Mouse (Mus musculus) limb, embryonic 14.5 days (tissue): Measurements from ENCODE around the gene Ank3. TPM values are rescaled to one million over a fixed set of nuclear protein-coding genes. Genes with fewer than 3 reads are reported as not detected.

ENCODE experiments used
- ATAC-seq: fragments of 200-750 bp; cut with Nextera tagmentation; 2 replicates; pipeline ENCODE4 v1.8.0; 2017; ENCODE audit warnings: low read depth, moderate number of reproducible peaks, moderate TSS enrichment; ENCODE audit not compliant: low FRiP score
- DNase-seq: peaks from one replicate; pipeline ENCODE4 v3.0.0-alpha.2; 2015; ENCODE audit warnings: low spot score
- H3K27ac ChIP-seq: fragments of 300-500 bp; sonication (generic); replicated peaks from 2 replicates; pipeline ENCODE4 v1.5.1; 2014; ENCODE audit warnings: low read depth, mild to moderate bottlenecking, low read length, moderate library complexity, mixed read lengths
- H3K27me3 ChIP-seq: fragments of 300-500 bp; sonication (generic); 2 replicates; pipeline ENCODE4 v1.6.1; 2014; ENCODE audit warnings: low read length, mixed read lengths; ENCODE audit not compliant: control insufficient read depth, insufficient read depth
- H3K36me3 ChIP-seq: fragments of 300-500 bp; sonication (generic); 2 replicates; pipeline ENCODE4 v1.6.1; 2014; ENCODE audit warnings: mild to moderate bottlenecking, low read length, moderate library complexity, mixed read lengths; ENCODE audit not compliant: control insufficient read depth, insufficient read depth
- H3K4me1 ChIP-seq: fragments of 300-500 bp; sonication (generic); 2 replicates; pipeline ENCODE4 v1.6.1; 2014; ENCODE audit warnings: antibody characterized with exemption, low read length, mixed read lengths; ENCODE audit not compliant: control insufficient read depth, insufficient read depth
- H3K4me2 ChIP-seq: fragments of 300-500 bp; sonication (generic); replicated peaks from 2 replicates; pipeline ENCODE4 v1.6.1; 2014; ENCODE audit warnings: low read depth, mild to moderate bottlenecking, low read length, moderate library complexity; ENCODE audit not compliant: severe bottlenecking
- H3K4me3 ChIP-seq: fragments of 300-500 bp; sonication (generic); replicated peaks from 2 replicates; pipeline ENCODE4 v1.5.1; 2014; ENCODE audit warnings: low read length
- H3K9ac ChIP-seq: fragments of 300-500 bp; sonication (generic); 2 replicates; pipeline ENCODE4 v1.6.1; 2014; ENCODE audit warnings: mild to moderate bottlenecking, low read depth, low read length, moderate library complexity; ENCODE audit not compliant: severe bottlenecking
- H3K9me3 ChIP-seq: fragments of 300-500 bp; sonication (generic); 2 replicates; pipeline ENCODE4 v1.6.1; 2016; ENCODE audit warnings: low read length; ENCODE audit not compliant: control insufficient read depth
- POLR2A ChIP-seq: fragments of 200-500 bp; IDR thresholded peaks from 2 replicates; pipeline ENCODE4 v1.8.0; 2012; ENCODE audit warnings: inconsistent platforms, mild to moderate bottlenecking, moderate library complexity, borderline replicate concordance; ENCODE audit not compliant: insufficient read depth, insufficient read length; ENCODE audit errors: extremely low read depth
- WGBS: fragments of 180-500 bp; shearing (Covaris S2); extraction: QIAGEN DNeasy Blood & Tissue Kit; methylation state at CpG from one replicate; pipeline ENCODE4 v1.1.7; 2014; 5-methylcytosine and 5-hydroxymethylcytosine counted together
- polyA plus RNA-seq, 2 experiments: library from polyadenylated mRNA; depleted of rRNA in 1 of 2; stranded (reverse) in 1 of 2; unstranded in 1 of 2; fragments of >200 nt; fragmentation: Nextera tagmentation in 1 of 2; extraction: Ambion mirVana in 1 of 2; gene quantifications; 2 replicates each; pipeline versions ENCODE4 v1.2.1 to v1.2.3; 2012 to 2014

Gene Ank3
- polyA plus RNA-seq, 2 experiments = 14.8 to 25.2 TPM

GRCm38 (mm10) chr10:69951426-69951825 is 552.9 kb downstream of the Ank3 start:
- WGBS = 76% methylated on average over 4 of the region's 4 CpGs
- no peaks in the 10 kb centered on the region for H3K9me3 ChIP-seq
- H3K4me3 ChIP-seq = no peak overlapping the region
- H3K27ac ChIP-seq = no peak overlapping the region
- no peak overlapping the region for H3K4me2 ChIP-seq
- no peaks in the 10 kb centered on the region; the same call in 1 of the 2 replicates for H3K36me3 ChIP-seq
- DNase-seq = no peak
- no peak for ATAC-seq
- no peak for TF ChIP-seq POLR2A
- no peaks in the 10 kb centered on the region for H3K4me1 ChIP-seq
- no peaks in the 10 kb centered on the region for H3K27me3 ChIP-seq
- H3K9ac ChIP-seq = no peak overlapping the region

- DNase-seq = no peak
- Histone ChIP-seq H3K4me2 (no peak overlapping the region), H3K4me3 (no peak overlapping the region), H3K4me1 (no peaks in the 10 kb centered on the region), H3K36me3 (no peaks in the 10 kb centered on the region; the same call in 1 of the 2 replicates), H3K9me3 (no peaks in the 10 kb centered on the region), H3K27me3 (no peaks in the 10 kb centered on the region), H3K9ac (no peak overlapping the region), H3K27ac (no peak overlapping the region)
- ATAC-seq = no peak
- WGBS = 95% methylated on average over 1 of the region's 1 CpGs
- no peak for TF ChIP-seq POLR2A
Observed at GRCm38 (mm10) chr10:69952316-69952715, 553.7 kb downstream of the Ank3 start.

- Histone ChIP-seq H3K27me3 (no peaks in the 10 kb centered on the region), H3K27ac (no peak overlapping the region), H3K36me3 (peaks cover 4% of the 10 kb centered on the region; the same call in 1 of the 2 replicates), H3K4me1 (no peaks in the 10 kb centered on the region), H3K4me3 (no peak overlapping the region), H3K9ac (no peak overlapping the region), H3K4me2 (no peak overlapping the region), H3K9me3 (no peaks in the 10 kb centered on the region)
- DNase-seq (no peak), ATAC-seq (no peak)
- TF ChIP-seq POLR2A = no peak
- WGBS = 88% methylated on average over 9 of the region's 9 CpGs
Observed at GRCm38 (mm10) chr10:69954657-69955267, 556.2 kb downstream of the Ank3 start.

GRCm38 (mm10) chr10:69962226-69962625 is 563.7 kb downstream of the Ank3 start:
- H3K36me3 ChIP-seq = peaks cover 9% of the 10 kb centered on the region; the same call in 1 of the 2 replicates
- DNase-seq (no peak), ATAC-seq (no peak)
- H3K27me3 ChIP-seq = no peaks in the 10 kb centered on the region
- 0 out of 2 replicates have a peak, but pooled peaks cover 4% of the 10 kb centered on the region for H3K4me1 ChIP-seq
- H3K27ac ChIP-seq = no peak overlapping the region
- TF ChIP-seq POLR2A = no peak
- no peaks in the 10 kb centered on the region for H3K9me3 ChIP-seq
- H3K4me2 ChIP-seq = no peak overlapping the region
- WGBS = 80% methylated on average over 7 of the region's 7 CpGs
- no peak overlapping the region for H3K4me3 ChIP-seq
- no peak overlapping the region for H3K9ac ChIP-seq

GRCm38 (mm10) chr10:69962976-69963375 is 564.4 kb downstream of the Ank3 start:
- ATAC-seq = no peak
- Histone ChIP-seq H3K4me3 (no peak overlapping the region), H3K36me3 (peaks cover 9% of the 10 kb centered on the region; the same call in 1 of the 2 replicates), H3K4me1 (0 out of 2 replicates have a peak, but pooled peaks cover 4% of the 10 kb centered on the region), H3K27me3 (no peaks in the 10 kb centered on the region), H3K9me3 (no peaks in the 10 kb centered on the region), H3K27ac (no peak overlapping the region), H3K9ac (no peak overlapping the region), H3K4me2 (no peak overlapping the region)
- no peak for TF ChIP-seq POLR2A
- DNase-seq = no peak
- WGBS = 77% methylated on average over 7 of the region's 7 CpGs
